Mouse (Mus musculus) heart, adult 2 months (tissue): ENCODE results near the gene Tyk2.

Source experiments
- CTCF ChIP-seq: fragments of 200-600 bp; IDR thresholded peaks from 2 replicates; pipeline ENCODE4 v1.8.1; 2022; ENCODE audit warnings: antibody characterized with exemption, mild to moderate bottlenecking, moderate library complexity
- POLR2A ChIP-seq: fragments of 200-500 bp; IDR thresholded peaks from 2 replicates; pipeline ENCODE4 v1.6.1; 2011; ENCODE audit warnings: mild to moderate bottlenecking, low read depth, low read length, control low read depth; ENCODE audit not compliant: insufficient read depth

DNA sequence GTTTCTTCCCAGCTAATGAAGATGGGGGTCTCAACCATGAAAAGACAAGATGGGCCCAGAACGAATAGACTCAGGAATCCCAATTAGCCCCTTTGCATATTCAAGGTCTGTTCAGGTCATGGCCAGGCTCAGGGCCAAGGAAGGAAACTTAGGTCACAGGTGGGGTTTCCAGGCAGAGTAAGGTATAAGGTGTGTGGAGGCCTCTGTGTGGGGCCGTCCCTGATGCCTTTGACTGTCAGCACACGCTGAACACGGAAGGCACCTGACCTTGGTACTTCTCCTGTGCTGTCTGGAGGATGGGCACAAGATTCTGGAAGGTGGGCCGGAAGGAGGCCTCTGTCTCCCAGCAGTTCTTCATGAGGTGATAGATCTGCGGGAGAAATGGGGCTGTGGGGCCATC, 26.2 kb downstream of the Tyk2 start:
- TF ChIP-seq CTCF (no peak), POLR2A (no peak)
